Mouse (Mus musculus) liver, adult 2 months (tissue): ENCODE measurements around the gene Gabbr2.

ENCODE experiments used
- CTCF ChIP-seq: fragments of 200-500 bp; IDR thresholded peaks from 2 replicates; pipeline ENCODE4 v1.5.1; 2011; ENCODE audit warnings: low read depth, low read length, control low read depth
- POLR2A ChIP-seq: fragments of 200-500 bp; IDR thresholded peaks from 2 replicates; pipeline ENCODE4 v1.6.1; 2011; ENCODE audit warnings: low read length, control low read depth; ENCODE audit not compliant: insufficient read depth; ENCODE audit errors: extremely low read depth

DNA sequence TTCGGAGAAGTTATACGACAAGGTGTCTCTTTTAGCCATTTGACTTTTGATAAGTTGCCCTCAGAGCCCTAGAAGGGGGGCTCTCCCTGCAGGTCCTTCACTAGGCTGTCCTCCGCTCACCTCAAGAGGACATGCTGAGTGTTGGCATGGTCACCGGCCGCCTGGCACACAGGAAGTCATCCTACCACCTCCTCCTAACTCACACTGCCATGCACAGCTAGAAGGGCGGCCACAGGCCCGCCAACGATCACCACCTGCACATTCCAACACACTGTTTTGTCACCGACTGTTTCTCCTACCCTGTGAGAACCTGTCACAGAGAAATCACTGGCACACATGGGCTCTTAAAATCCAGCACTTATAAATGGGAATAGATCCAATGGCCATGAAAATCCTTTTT is 108.1 kb downstream of the Gabbr2 start:
- no peak for TF ChIP-seq CTCF
- no peak for TF ChIP-seq POLR2A
